7 mouse cellular contexts compared by ENCODE assay signal in the genomic region with DNA sequence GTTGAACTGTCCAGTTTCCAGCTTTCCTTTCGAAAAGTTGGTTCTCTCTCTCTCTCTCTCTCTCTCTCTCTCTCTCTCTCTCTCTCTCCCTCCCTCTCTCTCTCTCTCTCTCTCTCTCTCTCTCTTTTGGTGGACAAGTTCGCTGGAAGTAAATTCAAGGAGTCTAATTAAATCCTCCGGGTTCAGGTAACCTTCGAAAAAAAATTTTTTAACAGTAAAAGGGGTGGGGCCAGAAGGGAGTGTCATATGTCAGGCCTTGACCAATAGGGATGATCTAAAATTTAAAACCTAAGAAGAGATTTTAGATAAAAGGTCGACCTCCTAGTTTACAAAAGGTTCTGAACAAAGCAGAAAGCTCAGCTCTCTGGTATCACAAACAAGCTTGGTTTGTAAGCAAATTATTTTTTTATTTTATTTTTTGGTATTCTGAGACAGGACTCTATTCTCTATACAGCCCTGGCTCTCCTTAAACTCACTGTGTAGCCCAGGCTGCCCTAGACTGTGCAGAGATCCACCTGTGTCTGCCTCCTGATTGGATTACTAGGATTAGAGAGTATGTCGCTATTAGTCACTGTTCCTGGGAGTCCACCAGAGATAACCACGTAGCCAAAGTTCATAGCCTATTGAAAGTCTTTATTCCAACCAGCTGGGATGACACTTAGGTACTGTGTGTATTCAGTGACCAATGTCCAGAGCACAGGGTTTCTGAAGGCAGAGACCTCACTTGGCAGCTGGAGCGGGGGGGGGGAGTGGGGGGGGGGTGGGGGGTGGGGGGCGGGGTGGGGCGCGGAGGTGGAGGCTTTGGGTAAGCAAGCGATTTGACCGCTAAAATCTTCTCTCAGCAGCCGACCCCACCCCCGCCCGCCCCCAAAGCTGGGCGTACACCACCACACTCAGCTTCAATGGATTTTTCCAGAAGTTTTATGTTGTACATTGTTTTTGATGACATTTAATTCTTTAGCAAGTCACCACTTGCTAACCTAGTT. TPM values are rescaled to one million over a fixed set of nuclear protein-coding genes. Genes with fewer than 3 reads are reported as not detected.
DNase-seq lines count a peak whose midpoint lies in the region; ATAC-seq and TF ChIP-seq lines count a peak whose summit lies in the region.

No protein-coding gene starts in this region.

- H3K4me1 ChIP-seq in E14TG2a.4 (replicated peaks; ENCODE audit: low read depth, low read length), result peaks cover 26% of the 10 kb centered on the region
- H3K4me1 ChIP-seq in embryonic facial prominence, embryonic 15.5 days, result peaks cover 23% of the 10 kb centered on the region
- H3K4me1 ChIP-seq in midbrain, embryonic 11.5 days (ENCODE audit: control insufficient read depth, insufficient read depth, low read length), result peaks cover 7% of the 10 kb centered on the region; the same call in 1 of the 2 replicates

- intact Hi-C loops in heart, postnatal 25 days (cut with DNase I), result no loop called here

- ATAC-seq in embryonic facial prominence, embryonic 15.5 days (ENCODE audit: insufficient number of reproducible peaks, low FRiP score, low TSS enrichment, low read depth), result peak; percentile 64
- peak; percentile 79 for ATAC-seq in midbrain, embryonic 11.5 days (ENCODE audit: low FRiP score)

- no peak for TF ChIP-seq CTCF in E14TG2a.4 (conservative IDR thresholded peaks at IDR 0.05; ENCODE audit: low read length)

- H3K4me2 ChIP-seq in embryonic facial prominence, embryonic 15.5 days (replicated peaks), result peak overlapping the region; percentile 56
- peak overlapping the region; percentile 66 for H3K4me2 ChIP-seq in midbrain, embryonic 11.5 days

- H3K36me3 ChIP-seq in E14TG2a.4 (ENCODE audit: insufficient read depth, low read length), result peaks cover 21% of the 10 kb centered on the region
- peaks cover 9% of the 10 kb centered on the region; the same call in 1 of the 2 replicates for H3K36me3 ChIP-seq in embryonic facial prominence, embryonic 15.5 days
- no peaks in the 10 kb centered on the region for H3K36me3 ChIP-seq in midbrain, embryonic 11.5 days (ENCODE audit: control insufficient read depth, insufficient read depth, low read length)

- peak; percentile 82 for DNase-seq in adipocyte (ENCODE audit: low spot score)
- DNase-seq in heart, postnatal 25 days (ENCODE audit: low spot score), result peak; percentile 30
- DNase-seq in large intestine, adult 2 months (ENCODE audit: low read depth, low spot score), result peak; percentile 72
- DNase-seq in midbrain, embryonic 11.5 days (ENCODE audit: low spot score, missing footprints), result peak; percentile 90
- DNase-seq in thymus, postnatal 10 days (ENCODE audit: low spot score in 2 of 2), result peak; percentile 50 to 63

- H3K9ac ChIP-seq in embryonic facial prominence, embryonic 15.5 days, result peak overlapping the region; percentile 66
- peak overlapping the region; percentile 88 for H3K9ac ChIP-seq in midbrain, embryonic 11.5 days (ENCODE audit: low read length)

- peak overlapping the region; percentile 80 for H3K4me3 ChIP-seq in E14TG2a.4 (replicated peaks; ENCODE audit: low read length)
- peak overlapping the region; percentile 69 for H3K4me3 ChIP-seq in embryonic facial prominence, embryonic 15.5 days (replicated peaks)
- H3K4me3 ChIP-seq in midbrain, embryonic 11.5 days (ENCODE audit: low read depth, low read length), result peak overlapping the region; percentile 56

- peaks cover 15% of the 10 kb centered on the region for H3K9me3 ChIP-seq in E14TG2a.4 (ENCODE audit: low read length)
- no peaks in the 10 kb centered on the region for H3K9me3 ChIP-seq in embryonic facial prominence, embryonic 15.5 days (replicated peaks)
- H3K9me3 ChIP-seq in midbrain, embryonic 11.5 days (ENCODE audit: control insufficient read depth, low read length), result no peaks in the 10 kb centered on the region

- H3K27me3 ChIP-seq in E14TG2a.4 (ENCODE audit: insufficient read depth, low read length), result no peaks in the 10 kb centered on the region
- no peaks in the 10 kb centered on the region for H3K27me3 ChIP-seq in embryonic facial prominence, embryonic 15.5 days
- H3K27me3 ChIP-seq in midbrain, embryonic 11.5 days (ENCODE audit: control insufficient read depth, insufficient read depth, low read length), result no peaks in the 10 kb centered on the region

- WGBS in embryonic facial prominence, embryonic 15.5 days, result under 1% methylated on average over 17 of the region's 17 CpGs
- WGBS in large intestine, adult 2 months, result 4% methylated on average over 17 of the region's 17 CpGs
- WGBS in midbrain, embryonic 11.5 days, result 3% methylated on average over 14 of the region's 17 CpGs

- H3K27ac ChIP-seq in embryonic facial prominence, embryonic 15.5 days (replicated peaks), result peak overlapping the region; percentile 99
- peak overlapping the region; percentile 75; the same call in 1 of the 2 replicates for H3K27ac ChIP-seq in midbrain, embryonic 11.5 days (ENCODE audit: low read depth, low read length)

RNA-seq across cellular contexts. Expression of a gene that starts 1.1 kb away (rescaled TPM):
- 38.5 and 39.2 TPM in 2 replicates for polyA plus RNA-seq in embryonic facial prominence, embryonic 15.5 days (2015; fragmentation: Nextera tagmentation; extraction: Ambion mirVana)
- 10 to 100 TPM; 52.1 to 59.3 TPM for total RNA-seq in heart, postnatal 25 days (2021)
- polyA plus RNA-seq in large intestine, adult 2 months (2012; rRNA removed), result 29.0 and 46.6 TPM in 2 replicates
- 19.1 and 20.9 TPM in 2 replicates for polyA plus RNA-seq in midbrain, embryonic 11.5 days (2014; fragmentation: Nextera tagmentation; extraction: Ambion mirVana)

RNA-seq across cellular contexts. Expression of a gene that starts 16.6 kb away (rescaled TPM):
- polyA plus RNA-seq in embryonic facial prominence, embryonic 15.5 days (2015; fragmentation: Nextera tagmentation; extraction: Ambion mirVana), result 0.17 and 0.68 TPM in 2 replicates
- total RNA-seq in heart, postnatal 25 days (2021), result not detected
- 1.1 and 2.0 TPM in 2 replicates for polyA plus RNA-seq in large intestine, adult 2 months (2012; rRNA removed)
- not detected in 2 replicates for polyA plus RNA-seq in midbrain, embryonic 11.5 days (2014; fragmentation: Nextera tagmentation; extraction: Ambion mirVana)

Comparison
In these comparisons a context has a peak if more than half of its experiments do, and no peak if none do; other contexts are left out.
1. Peak in every context shown above with its lines: DNase-seq, ATAC-seq, H3K4me3 ChIP-seq and H3K27ac ChIP-seq.
2. DNase-seq: peak in every context shown above with its lines; median percentile 90 in midbrain, embryonic 11.5 days; 82 in adipocyte; 72 in large intestine, adult 2 months; 56 in thymus, postnatal 10 days; 30 in heart, postnatal 25 days.